Mouse (Mus musculus) liver, adult 2 months (tissue): Measurements from ENCODE around the gene Ccdc90b. TPM values are rescaled to one million over a fixed set of nuclear protein-coding genes. Genes with fewer than 3 reads are reported as not detected.

ENCODE experiments used
- DNase-seq: peaks from one replicate; pipeline ENCODE4 v3.0.0-alpha.2; 2011; ENCODE audit warnings: low read depth, low spot score; ENCODE audit errors: extremely low read depth
- H3K27ac ChIP-seq: fragments of 200-500 bp; replicated peaks from 2 replicates; pipeline ENCODE4 v1.5.1; 2012; ENCODE audit warnings: low read depth, mild to moderate bottlenecking, control low read depth, inconsistent platforms, low read length; ENCODE audit not compliant: insufficient read depth
- H3K27me3 ChIP-seq: fragments of 200-500 bp; 2 replicates; pipeline ENCODE4 v1.6.1; 2012; ENCODE audit warnings: mild to moderate bottlenecking, moderate library complexity, low read length, inconsistent platforms; ENCODE audit not compliant: control insufficient read depth, insufficient read depth
- H3K36me3 ChIP-seq: fragments of 200-500 bp; 2 replicates; pipeline ENCODE4 v1.6.1; 2012; ENCODE audit warnings: low read length, inconsistent platforms; ENCODE audit not compliant: control insufficient read depth, insufficient read depth
- H3K4me1 ChIP-seq: fragments of 200-500 bp; 2 replicates; pipeline ENCODE4 v1.6.1; 2011; ENCODE audit warnings: low read length; ENCODE audit not compliant: control insufficient read depth, insufficient read depth
- H3K4me3 ChIP-seq: fragments of 200-500 bp; 2 replicates; pipeline ENCODE4 v1.5.1; 2011; ENCODE audit warnings: low read depth, mild to moderate bottlenecking, control low read depth, low read length, moderate library complexity; ENCODE audit not compliant: insufficient read depth
- H3K79me2 ChIP-seq: fragments of 200-500 bp; 2 replicates; pipeline ENCODE4 v1.6.1; 2012; ENCODE audit warnings: inconsistent platforms, mild to moderate bottlenecking, low read length, moderate library complexity; ENCODE audit not compliant: control insufficient read depth, insufficient read depth
- H3K9ac ChIP-seq: fragments of 200-500 bp; 2 replicates; pipeline ENCODE4 v1.6.1; 2012; ENCODE audit warnings: low read depth, mild to moderate bottlenecking, control low read depth, inconsistent platforms, low read length
- CTCF ChIP-seq: fragments of 200-500 bp; IDR thresholded peaks from 2 replicates; pipeline ENCODE4 v1.5.1; 2011; ENCODE audit warnings: low read depth, low read length, control low read depth
- POLR2A ChIP-seq: fragments of 200-500 bp; IDR thresholded peaks from 2 replicates; pipeline ENCODE4 v1.6.1; 2011; ENCODE audit warnings: low read length, control low read depth; ENCODE audit not compliant: insufficient read depth; ENCODE audit errors: extremely low read depth
- WGBS: fragments of 180-500 bp; shearing (Covaris S2); methylation state at CpG from one replicate; pipeline ENCODE4 v1.1.7; 2018; 5-methylcytosine and 5-hydroxymethylcytosine counted together
- polyA plus RNA-seq: library from polyadenylated mRNA; depleted of rRNA; stranded (reverse); fragments of >200 nt; gene quantifications from 2 replicates; pipeline ENCODE4 v1.2.3, GENCODE M21; 2012; rRNA removed
- total RNA-seq: library from RNA; depleted of rRNA; stranded (reverse); fragments of >200 nt; gene quantifications from 2 replicates; pipeline ENCODE4 v1.2.3, GENCODE M21; 2014; rRNA removed

Gene Ccdc90b
- total and polyA plus RNA-seq, 2 experiments: 2.3 to 18.3 TPM

GRCm38 (mm10) chr7:92630167-92630566 lies 69.2 kb downstream of the Ccdc90b start:
- WGBS: 59% methylated on average over 2 of the region's 2 CpGs
- Histone ChIP-seq H3K4me1 (no peaks in the 10 kb centered on the region), H3K36me3 (no peaks in the 10 kb centered on the region), H3K27me3 (no peaks in the 10 kb centered on the region), H3K9ac (no peak overlapping the region), H3K27ac (no peak overlapping the region), H3K79me2 (no peaks in the 10 kb centered on the region), H3K4me3 (no peak overlapping the region)
- DNase-seq: peak; percentile 26
- TF ChIP-seq CTCF (no peak), POLR2A (no peak)

Other genes starting within 250 kb of the Ccdc90b start
- gene Ankrd42, start 76.0 kb downstream of the Ccdc90b start, total RNA-seq: 1.1 and 1.3 TPM in 2 replicates
- gene Ankrd42, start 76.0 kb downstream of the Ccdc90b start, polyA plus RNA-seq: 0.32 and 0.65 TPM in 2 replicates
- gene Pcf11, start 108.8 kb downstream of the Ccdc90b start, total RNA-seq: 18.7 and 23.7 TPM in 2 replicates
- 6.0 and 7.6 TPM in 2 replicates for gene Pcf11, start 108.8 kb downstream of the Ccdc90b start, polyA plus RNA-seq
- gene Rab30, start 180.5 kb downstream of the Ccdc90b start, total RNA-seq: 11.5 and 12.1 TPM in 2 replicates
- gene Rab30, start 180.5 kb downstream of the Ccdc90b start, polyA plus RNA-seq: 2.9 and 4.5 TPM in 2 replicates